Mouse (Mus musculus) limb, embryonic 14.5 days (tissue): Measurements from ENCODE around the gene Thsd4. TPM values are rescaled to one million over a fixed set of nuclear protein-coding genes. Genes with fewer than 3 reads are reported as not detected.

Experiments used
- ATAC-seq: fragments of 200-750 bp; cut with Nextera tagmentation; 2 replicates; pipeline ENCODE4 v1.8.0; 2017; ENCODE audit warnings: low read depth, moderate number of reproducible peaks, moderate TSS enrichment; ENCODE audit not compliant: low FRiP score
- DNase-seq: peaks from one replicate; pipeline ENCODE4 v3.0.0-alpha.2; 2015; ENCODE audit warnings: low spot score
- H3K27ac ChIP-seq: fragments of 300-500 bp; sonication (generic); replicated peaks from 2 replicates; pipeline ENCODE4 v1.5.1; 2014; ENCODE audit warnings: low read depth, mild to moderate bottlenecking, low read length, moderate library complexity, mixed read lengths
- H3K27me3 ChIP-seq: fragments of 300-500 bp; sonication (generic); 2 replicates; pipeline ENCODE4 v1.6.1; 2014; ENCODE audit warnings: low read length, mixed read lengths; ENCODE audit not compliant: control insufficient read depth, insufficient read depth
- H3K36me3 ChIP-seq: fragments of 300-500 bp; sonication (generic); 2 replicates; pipeline ENCODE4 v1.6.1; 2014; ENCODE audit warnings: mild to moderate bottlenecking, low read length, moderate library complexity, mixed read lengths; ENCODE audit not compliant: control insufficient read depth, insufficient read depth
- H3K4me1 ChIP-seq: fragments of 300-500 bp; sonication (generic); 2 replicates; pipeline ENCODE4 v1.6.1; 2014; ENCODE audit warnings: antibody characterized with exemption, low read length, mixed read lengths; ENCODE audit not compliant: control insufficient read depth, insufficient read depth
- H3K4me2 ChIP-seq: fragments of 300-500 bp; sonication (generic); replicated peaks from 2 replicates; pipeline ENCODE4 v1.6.1; 2014; ENCODE audit warnings: low read depth, mild to moderate bottlenecking, low read length, moderate library complexity; ENCODE audit not compliant: severe bottlenecking
- H3K4me3 ChIP-seq: fragments of 300-500 bp; sonication (generic); replicated peaks from 2 replicates; pipeline ENCODE4 v1.5.1; 2014; ENCODE audit warnings: low read length
- H3K9ac ChIP-seq: fragments of 300-500 bp; sonication (generic); 2 replicates; pipeline ENCODE4 v1.6.1; 2014; ENCODE audit warnings: mild to moderate bottlenecking, low read depth, low read length, moderate library complexity; ENCODE audit not compliant: severe bottlenecking
- H3K9me3 ChIP-seq: fragments of 300-500 bp; sonication (generic); 2 replicates; pipeline ENCODE4 v1.6.1; 2016; ENCODE audit warnings: low read length; ENCODE audit not compliant: control insufficient read depth
- POLR2A ChIP-seq: fragments of 200-500 bp; IDR thresholded peaks from 2 replicates; pipeline ENCODE4 v1.8.0; 2012; ENCODE audit warnings: inconsistent platforms, mild to moderate bottlenecking, moderate library complexity, borderline replicate concordance; ENCODE audit not compliant: insufficient read depth, insufficient read length; ENCODE audit errors: extremely low read depth
- WGBS: fragments of 180-500 bp; shearing (Covaris S2); extraction: QIAGEN DNeasy Blood & Tissue Kit; methylation state at CpG from one replicate; pipeline ENCODE4 v1.1.7; 2014; 5-methylcytosine and 5-hydroxymethylcytosine counted together
- polyA plus RNA-seq, 2 experiments: library from polyadenylated mRNA; depleted of rRNA in 1 of 2; stranded (reverse) in 1 of 2; unstranded in 1 of 2; fragments of >200 nt; fragmentation: Nextera tagmentation in 1 of 2; extraction: Ambion mirVana in 1 of 2; gene quantifications; 2 replicates each; pipeline versions ENCODE4 v1.2.1 to v1.2.3; 2012 to 2014

Gene Thsd4
- polyA plus RNA-seq, 2 experiments = 30.8 to 31.2 TPM

DNA sequence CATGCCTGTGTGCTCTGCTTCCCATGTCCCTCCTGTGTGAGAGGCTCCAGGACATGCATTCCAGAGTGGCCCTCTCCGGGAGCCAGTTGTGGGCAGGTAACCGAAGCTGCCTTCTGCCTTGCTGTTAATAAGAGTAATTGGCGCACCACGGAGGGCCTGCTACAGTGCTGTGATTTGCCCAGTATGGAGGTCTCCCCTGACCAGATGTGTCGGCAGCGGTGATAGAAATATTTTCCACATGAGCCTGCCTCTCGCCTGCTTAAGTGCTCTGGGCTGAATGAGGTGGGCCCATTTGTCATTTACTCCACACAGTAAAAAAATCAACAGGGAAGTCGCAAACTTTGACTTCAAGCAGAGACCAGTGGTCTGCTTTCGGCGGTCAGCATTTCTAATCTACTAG is 382.4 kb downstream of the Thsd4 start:
- ATAC-seq (peak; percentile 53; the same call in 1 of the 2 replicates), DNase-seq (no peak)
- peak overlapping the region; percentile 52 for H3K9ac ChIP-seq
- H3K4me2 ChIP-seq = peak overlapping the region; percentile 47
- TF ChIP-seq POLR2A = no peak
- no peaks in the 10 kb centered on the region for H3K9me3 ChIP-seq
- peak overlapping the region; percentile 63 for H3K27ac ChIP-seq
- H3K36me3 ChIP-seq = no peaks in the 10 kb centered on the region
- H3K4me1 ChIP-seq = peaks cover 31% of the 10 kb centered on the region
- peak overlapping the region; percentile 36 for H3K4me3 ChIP-seq
- no peaks in the 10 kb centered on the region for H3K27me3 ChIP-seq
- WGBS = 10% methylated on average over 10 of the region's 10 CpGs

DNA sequence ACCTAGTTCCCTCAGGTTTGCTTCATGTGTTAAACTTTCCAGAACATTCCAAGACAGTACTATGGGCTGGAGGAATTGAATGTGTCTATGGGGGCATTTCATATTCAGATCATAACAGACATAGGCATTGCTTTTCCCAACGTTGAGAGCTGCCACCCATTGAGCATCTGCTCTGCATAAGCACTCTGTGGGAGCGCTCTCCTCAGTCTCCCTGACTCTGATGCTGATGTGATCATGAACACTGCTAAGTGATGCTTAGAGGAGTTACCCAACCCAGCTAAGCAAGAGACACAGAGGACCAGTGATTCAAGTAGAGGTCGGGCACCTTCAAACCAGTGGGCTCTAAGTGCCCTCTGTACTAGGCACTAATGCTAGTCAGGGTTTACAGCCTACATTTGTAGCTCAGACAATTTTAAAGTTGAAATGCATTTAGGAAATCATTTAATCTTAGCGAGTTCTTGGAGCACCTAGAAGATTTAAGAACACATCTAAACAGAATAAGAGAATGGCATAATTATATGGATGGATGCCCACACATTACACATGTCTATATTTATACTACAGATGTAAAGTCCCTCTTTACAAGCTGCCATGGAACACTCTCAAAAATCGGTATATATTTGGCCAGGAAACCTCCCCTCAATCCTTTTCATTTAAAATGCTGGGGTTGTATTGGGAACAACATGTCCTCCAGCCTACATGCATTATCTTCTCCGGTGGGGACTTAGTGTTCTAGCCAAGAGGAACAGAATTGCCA is 392.4 kb downstream of the Thsd4 start:
- no peak overlapping the region for H3K4me2 ChIP-seq
- H3K9me3 ChIP-seq = no peaks in the 10 kb centered on the region
- TF ChIP-seq POLR2A = no peak
- no peaks in the 10 kb centered on the region for H3K27me3 ChIP-seq
- H3K4me3 ChIP-seq = no peak overlapping the region
- no peaks in the 10 kb centered on the region for H3K36me3 ChIP-seq
- 83% methylated on average over 6 of the region's 6 CpGs for WGBS
- no peak overlapping the region for H3K27ac ChIP-seq
- peaks cover 7% of the 10 kb centered on the region; the same call in 1 of the 2 replicates for H3K4me1 ChIP-seq
- ATAC-seq = no peak
- no peak for DNase-seq
- H3K9ac ChIP-seq = no peak overlapping the region

DNA sequence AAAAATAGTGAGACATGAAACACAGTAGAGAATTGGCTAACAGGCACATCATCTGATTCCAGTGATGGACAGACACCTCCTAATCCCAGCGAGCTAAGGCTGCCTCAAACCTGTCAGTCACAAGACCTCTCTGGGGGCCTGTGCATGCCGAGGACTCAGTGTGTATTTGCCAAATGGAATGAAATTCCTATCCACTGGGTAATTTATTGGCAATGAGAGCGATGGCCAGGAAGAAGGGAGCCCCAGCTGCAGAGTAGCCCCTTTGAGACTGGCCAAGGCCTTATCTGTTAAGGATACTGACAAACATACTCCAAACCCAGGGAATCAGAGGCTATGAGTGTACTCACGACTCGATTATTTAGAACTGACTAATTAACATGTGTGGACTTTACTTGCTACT is 394.9 kb downstream of the Thsd4 start:
- 70% methylated on average over 5 of the region's 5 CpGs for WGBS
- no peak for TF ChIP-seq POLR2A
- Histone ChIP-seq H3K36me3 (no peaks in the 10 kb centered on the region), H3K27me3 (no peaks in the 10 kb centered on the region), H3K4me2 (no peak overlapping the region), H3K27ac (no peak overlapping the region), H3K9me3 (no peaks in the 10 kb centered on the region), H3K4me3 (no peak overlapping the region), H3K4me1 (peaks cover 7% of the 10 kb centered on the region; the same call in 1 of the 2 replicates), H3K9ac (no peak overlapping the region)
- no peak for DNase-seq
- ATAC-seq = no peak

DNA sequence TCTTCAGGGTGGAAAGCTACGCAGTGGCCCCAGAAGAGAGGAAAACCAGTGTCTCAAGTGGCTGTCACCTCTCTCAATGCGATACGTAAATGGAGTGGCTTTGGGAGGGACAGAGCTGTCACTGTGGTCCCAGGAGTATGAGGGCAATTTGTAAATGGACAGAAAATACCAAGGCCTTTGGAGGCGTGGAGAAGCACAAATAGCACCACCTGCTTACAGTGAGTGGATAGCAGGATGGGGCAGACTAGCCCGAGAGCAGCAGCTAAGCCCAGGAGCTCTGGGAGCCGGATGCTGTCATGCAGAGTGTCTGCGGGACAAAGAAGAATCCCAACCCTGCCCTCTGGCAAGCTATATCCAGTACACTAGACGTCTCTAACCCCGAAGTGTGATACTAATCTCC is 397.7 kb downstream of the Thsd4 start:
- no peak overlapping the region for H3K27ac ChIP-seq
- ATAC-seq = no peak
- 82% methylated on average over 9 of the region's 9 CpGs for WGBS
- no peak for DNase-seq
- H3K9me3 ChIP-seq = no peaks in the 10 kb centered on the region
- no peak overlapping the region for H3K4me3 ChIP-seq
- TF ChIP-seq POLR2A = no peak
- H3K36me3 ChIP-seq = no peaks in the 10 kb centered on the region
- H3K9ac ChIP-seq = no peak overlapping the region
- no peak overlapping the region for H3K4me2 ChIP-seq
- no peaks in the 10 kb centered on the region for H3K27me3 ChIP-seq
- H3K4me1 ChIP-seq = peaks cover 23% of the 10 kb centered on the region

DNA sequence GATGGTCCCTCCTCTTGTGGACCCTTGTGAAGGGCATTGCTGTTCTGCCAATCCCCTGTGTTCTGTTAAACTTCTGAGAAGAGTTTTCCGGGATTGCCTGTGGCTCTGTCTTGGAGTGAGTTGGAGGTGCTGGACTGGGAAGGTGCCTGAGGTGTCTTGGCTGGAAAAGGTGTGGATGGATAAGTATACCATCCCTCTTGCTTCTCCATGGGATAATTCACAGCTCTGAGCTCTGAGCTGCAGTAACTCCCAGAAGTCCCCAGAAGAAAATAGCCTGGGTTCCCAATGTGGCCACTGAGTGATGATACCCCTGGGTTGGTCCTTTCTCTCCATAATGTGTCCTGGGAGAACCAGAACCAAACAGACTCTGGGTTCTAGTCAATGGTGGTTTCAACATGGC is 398.8 kb downstream of the Thsd4 start:
- no peaks in the 10 kb centered on the region for H3K27me3 ChIP-seq
- H3K27ac ChIP-seq = no peak overlapping the region
- DNase-seq = no peak
- no peak for ATAC-seq
- no peak overlapping the region for H3K9ac ChIP-seq
- H3K9me3 ChIP-seq = no peaks in the 10 kb centered on the region
- WGBS = 72% methylated on average over 1 of the region's 1 CpGs
- H3K4me2 ChIP-seq = no peak overlapping the region
- no peak for TF ChIP-seq POLR2A
- peaks cover 23% of the 10 kb centered on the region for H3K4me1 ChIP-seq
- H3K36me3 ChIP-seq = no peaks in the 10 kb centered on the region
- no peak overlapping the region for H3K4me3 ChIP-seq

DNA sequence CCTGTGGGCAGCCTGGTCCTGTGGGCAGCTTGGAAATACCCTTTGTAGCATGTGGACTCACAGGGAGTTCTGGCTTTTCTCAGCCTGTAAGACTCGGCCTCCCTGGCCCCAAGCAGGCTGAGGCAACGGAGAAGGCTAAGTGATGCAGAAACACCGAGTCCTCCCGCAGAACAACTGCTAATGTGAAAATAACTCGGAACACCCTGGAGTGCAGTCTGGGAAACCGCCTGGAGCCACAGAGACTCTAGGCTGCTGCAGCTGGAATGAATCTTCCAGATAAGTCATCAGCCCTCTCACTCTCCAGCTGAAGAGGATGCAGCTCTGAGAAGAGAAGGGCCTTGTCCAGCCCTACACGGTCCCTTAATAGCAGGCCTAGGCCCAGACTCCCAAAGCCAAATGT is 402.0 kb downstream of the Thsd4 start:
- DNase-seq = peak; percentile 64
- Histone ChIP-seq H3K27me3 (no peaks in the 10 kb centered on the region), H3K36me3 (no peaks in the 10 kb centered on the region), H3K27ac (peak overlapping the region; percentile 48), H3K4me2 (no peak overlapping the region), H3K9ac (no peak overlapping the region), H3K9me3 (no peaks in the 10 kb centered on the region), H3K4me1 (peaks cover 16% of the 10 kb centered on the region; the same call in 1 of the 2 replicates), H3K4me3 (no peak overlapping the region)
- ATAC-seq = peak; percentile 62
- 25% methylated on average over 7 of the region's 7 CpGs for WGBS
- TF ChIP-seq POLR2A = no peak
